Mouse (Mus musculus): Measurements from ENCODE around the gene Rnps1.

Rnps1 gene

GRCm38 (mm10) chr17:24470701-24471527 is 56.5 kb downstream of the Rnps1 start:
- peak in 1 of 2 experiments; percentile 69 for DNase-seq

DNA sequence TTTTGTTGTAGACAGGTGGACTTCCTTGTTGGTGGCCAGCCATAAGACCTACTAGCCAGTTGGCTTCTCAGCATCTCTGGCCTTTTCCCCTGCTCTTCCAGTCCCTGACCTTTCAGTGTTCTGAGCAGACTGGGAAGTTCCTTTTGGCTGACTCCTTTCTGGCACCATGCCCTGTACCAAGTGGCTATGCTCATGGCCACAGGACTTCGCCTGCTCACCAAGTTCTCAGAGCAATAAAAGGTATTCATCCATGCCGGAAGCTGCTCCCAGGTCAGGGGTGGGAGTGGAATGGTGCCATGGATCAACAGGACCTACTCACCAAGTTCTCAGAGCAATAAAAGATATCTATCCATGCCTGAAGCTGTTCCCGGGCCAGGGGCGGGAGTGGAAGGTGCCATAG is 58.1 kb downstream of the Rnps1 start:
- peak; percentile 68 to 82 for DNase-seq

DNA sequence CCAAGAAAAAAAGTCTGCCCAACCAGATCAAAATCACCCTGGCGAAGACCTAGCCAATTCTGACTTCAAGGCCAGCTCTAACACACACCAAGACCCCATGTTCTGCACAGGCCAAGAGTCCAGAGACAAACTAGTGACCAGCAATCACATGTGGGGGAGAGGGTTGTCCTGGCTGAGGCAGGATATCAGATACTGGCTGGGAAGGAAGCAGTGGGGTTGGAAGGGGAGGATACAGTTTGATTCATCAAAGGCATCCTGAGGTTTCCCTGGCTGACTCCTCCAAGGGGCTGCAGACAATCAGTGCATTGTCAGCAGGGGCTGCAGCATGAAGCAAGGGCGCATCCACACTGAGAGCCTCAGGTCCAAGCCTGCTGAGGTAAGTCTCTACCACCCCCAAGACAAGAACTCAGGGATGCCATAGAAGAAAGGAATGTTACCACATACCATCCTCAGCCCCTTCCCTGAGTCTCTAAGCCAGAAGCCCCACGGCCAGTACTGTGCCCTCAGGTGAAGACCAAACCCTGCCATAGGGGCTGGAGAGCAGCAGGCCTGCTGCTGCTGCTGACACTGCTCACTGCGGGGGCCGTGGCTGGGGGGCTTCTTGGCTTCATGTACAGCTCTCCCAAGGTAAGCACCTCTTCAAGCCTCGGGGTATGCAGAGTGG is 59.4 kb downstream of the Rnps1 start, which contains the start of gene Bricd5:
Gene Bricd5 (plus strand): TSS at position 273 of the 664 bp plus-strand sequence.
- no peak for DNase-seq

- DNase-seq: peak in 1 of 2 experiments; percentile 39
Measured at GRCm38 (mm10) chr17:24474557-24474956, 60.2 kb downstream of the Rnps1 start.
